Mouse (Mus musculus): ENCODE measurements around the gene Pik3ca. TPM values are rescaled to one million over a fixed set of nuclear protein-coding genes. Genes with fewer than 3 reads are reported as not detected.

Gene Pik3ca
- polyA plus RNA-seq, 1 experiment from 2014 or later, result 10.3 TPM

GRCm38 (mm10) chr3:32402990-32403885 lies 5.8 kb downstream of the Pik3ca start:
- Histone ChIP-seq H3K4me2 (replicated peaks) (no peak overlapping the region), H3K9me3 (replicated peaks) (no peaks in the 10 kb centered on the region), H3K27ac (replicated peaks) (no peak overlapping the region), H3K36me3 (no peaks in the 10 kb centered on the region), H3K4me1 (peaks cover 45% of the 10 kb centered on the region), H3K4me3 (replicated peaks) (no peak overlapping the region), H3K27me3 (no peaks in the 10 kb centered on the region), H3K9ac (no peak overlapping the region)
- ATAC-seq (ENCODE audit: insufficient number of reproducible peaks, low FRiP score, low TSS enrichment, low read depth), result no peak
- 62% methylated on average over 7 of the region's 7 CpGs for WGBS

DNA sequence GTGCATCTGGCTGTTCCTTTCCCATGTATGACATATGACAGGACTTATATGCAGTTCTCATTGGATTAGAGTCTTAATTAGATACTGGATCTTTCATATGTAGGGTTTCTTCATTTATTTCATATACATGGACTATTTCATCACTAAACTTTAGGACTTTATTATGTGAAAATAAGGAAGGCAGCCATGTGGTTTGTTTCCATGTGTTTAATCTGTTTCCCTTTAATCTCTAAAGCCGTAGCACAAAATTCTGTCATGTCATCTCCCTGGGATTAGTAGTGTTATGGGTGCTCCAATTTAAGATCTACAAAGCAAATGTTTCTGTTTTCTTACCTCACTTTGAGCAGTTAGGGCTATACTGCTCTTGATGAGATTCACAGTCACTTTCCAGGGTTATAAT lies 8.2 kb downstream of the Pik3ca start:
- Histone ChIP-seq H3K4me3 (replicated peaks) (no peak overlapping the region), H3K27ac (replicated peaks) (no peak overlapping the region), H3K9me3 (replicated peaks) (no peaks in the 10 kb centered on the region), H3K36me3 (no peaks in the 10 kb centered on the region; the same call in 1 of the 2 replicates), H3K27me3 (no peaks in the 10 kb centered on the region), H3K4me1 (peaks cover 28% of the 10 kb centered on the region), H3K4me2 (replicated peaks) (no peak overlapping the region), H3K9ac (no peak overlapping the region)
- WGBS, result 72% methylated on average over 1 of the region's 1 CpGs
- no peak for ATAC-seq (ENCODE audit: insufficient number of reproducible peaks, low FRiP score, low TSS enrichment, low read depth)

DNA sequence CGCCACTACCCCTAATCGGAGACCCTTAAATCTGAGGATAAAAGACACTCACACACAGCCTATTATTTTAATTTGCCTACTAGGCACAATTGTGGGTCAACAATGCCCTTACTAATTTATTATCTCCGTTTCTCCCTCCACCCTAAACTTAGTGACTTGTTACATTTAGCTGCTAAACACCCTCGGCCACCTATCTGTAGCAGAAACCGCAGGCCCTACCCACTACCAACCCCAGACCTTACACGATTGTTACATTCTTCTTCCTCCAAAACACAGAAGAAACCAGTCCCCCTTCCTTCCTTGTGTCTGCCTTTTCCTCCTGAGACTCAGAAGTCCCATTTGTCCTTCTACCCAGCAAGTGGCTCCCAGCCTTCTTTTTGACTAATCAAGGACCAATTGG lies 9.3 kb downstream of the Pik3ca start:
- H3K27me3 ChIP-seq, result no peaks in the 10 kb centered on the region
- H3K9me3 ChIP-seq (replicated peaks), result no peaks in the 10 kb centered on the region
- no peak overlapping the region for H3K4me3 ChIP-seq (replicated peaks)
- 86% methylated on average over 6 of the region's 6 CpGs for WGBS
- no peaks in the 10 kb centered on the region; the same call in 1 of the 2 replicates for H3K36me3 ChIP-seq
- H3K4me1 ChIP-seq, result peaks cover 25% of the 10 kb centered on the region
- no peak overlapping the region for H3K4me2 ChIP-seq (replicated peaks)
- ATAC-seq (ENCODE audit: insufficient number of reproducible peaks, low FRiP score, low TSS enrichment, low read depth), result no peak
- H3K9ac ChIP-seq, result no peak overlapping the region
- H3K27ac ChIP-seq (replicated peaks), result no peak overlapping the region

DNA sequence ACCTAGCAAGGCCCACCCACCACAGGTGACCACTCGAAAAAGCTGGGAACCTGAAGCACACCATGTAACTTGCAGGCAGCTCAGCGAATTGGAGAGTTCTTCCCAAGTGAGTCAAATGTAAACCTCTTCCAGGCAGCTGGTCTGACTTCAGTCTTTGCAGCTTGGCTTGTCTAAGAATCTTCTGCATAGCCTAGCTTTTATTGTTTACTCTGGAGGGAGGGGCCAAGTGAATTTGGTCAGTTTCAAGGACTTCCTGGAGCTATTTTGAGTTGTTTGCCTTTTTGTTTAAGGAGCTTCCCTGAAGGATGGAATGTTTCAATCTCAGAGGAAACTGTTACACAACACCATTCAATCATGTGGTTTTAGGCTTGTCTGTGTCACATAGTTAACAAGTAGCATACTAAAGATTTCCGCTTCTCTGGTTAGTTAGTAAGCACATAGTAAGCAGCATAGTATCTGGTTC lies 11.4 kb downstream of the Pik3ca start:
- Histone ChIP-seq H3K36me3 (no peaks in the 10 kb centered on the region; the same call in 1 of the 2 replicates), H3K4me3 (replicated peaks) (no peak overlapping the region), H3K4me2 (replicated peaks) (no peak overlapping the region), H3K27me3 (no peaks in the 10 kb centered on the region), H3K9me3 (replicated peaks) (no peaks in the 10 kb centered on the region), H3K4me1 (peaks cover 28% of the 10 kb centered on the region), H3K27ac (replicated peaks) (no peak overlapping the region), H3K9ac (no peak overlapping the region)
- WGBS, result 81% methylated on average over 3 of the region's 3 CpGs
- no peak for ATAC-seq (ENCODE audit: insufficient number of reproducible peaks, low FRiP score, low TSS enrichment, low read depth)

- H3K36me3 ChIP-seq, result no peaks in the 10 kb centered on the region; the same call in 1 of the 2 replicates
- no peak overlapping the region for H3K27ac ChIP-seq (replicated peaks)
- H3K9ac ChIP-seq, result no peak overlapping the region
- WGBS, result 53% methylated on average over 7 of the region's 7 CpGs
- no peaks in the 10 kb centered on the region for H3K9me3 ChIP-seq (replicated peaks)
- no peak for ATAC-seq (ENCODE audit: insufficient number of reproducible peaks, low FRiP score, low TSS enrichment, low read depth)
- H3K4me2 ChIP-seq (replicated peaks), result no peak overlapping the region
- H3K27me3 ChIP-seq, result no peaks in the 10 kb centered on the region
- no peak overlapping the region for H3K4me3 ChIP-seq (replicated peaks)
- H3K4me1 ChIP-seq, result peaks cover 44% of the 10 kb centered on the region
Measured at GRCm38 (mm10) chr3:32412502-32413044, 15.1 kb downstream of the Pik3ca start.

GRCm38 (mm10) chr3:32414381-32414780 lies 16.9 kb downstream of the Pik3ca start:
- H3K4me3 ChIP-seq (replicated peaks), result no peak overlapping the region
- H3K4me2 ChIP-seq (replicated peaks), result no peak overlapping the region
- ATAC-seq (ENCODE audit: insufficient number of reproducible peaks, low FRiP score, low TSS enrichment, low read depth), result no peak
- no peaks in the 10 kb centered on the region for H3K9me3 ChIP-seq (replicated peaks)
- no peak overlapping the region for H3K9ac ChIP-seq
- peaks cover 41% of the 10 kb centered on the region for H3K4me1 ChIP-seq
- 31% methylated on average over 4 of the region's 4 CpGs for WGBS
- H3K27me3 ChIP-seq, result no peaks in the 10 kb centered on the region
- no peak overlapping the region for H3K27ac ChIP-seq (replicated peaks)
- H3K36me3 ChIP-seq, result no peaks in the 10 kb centered on the region

DNA sequence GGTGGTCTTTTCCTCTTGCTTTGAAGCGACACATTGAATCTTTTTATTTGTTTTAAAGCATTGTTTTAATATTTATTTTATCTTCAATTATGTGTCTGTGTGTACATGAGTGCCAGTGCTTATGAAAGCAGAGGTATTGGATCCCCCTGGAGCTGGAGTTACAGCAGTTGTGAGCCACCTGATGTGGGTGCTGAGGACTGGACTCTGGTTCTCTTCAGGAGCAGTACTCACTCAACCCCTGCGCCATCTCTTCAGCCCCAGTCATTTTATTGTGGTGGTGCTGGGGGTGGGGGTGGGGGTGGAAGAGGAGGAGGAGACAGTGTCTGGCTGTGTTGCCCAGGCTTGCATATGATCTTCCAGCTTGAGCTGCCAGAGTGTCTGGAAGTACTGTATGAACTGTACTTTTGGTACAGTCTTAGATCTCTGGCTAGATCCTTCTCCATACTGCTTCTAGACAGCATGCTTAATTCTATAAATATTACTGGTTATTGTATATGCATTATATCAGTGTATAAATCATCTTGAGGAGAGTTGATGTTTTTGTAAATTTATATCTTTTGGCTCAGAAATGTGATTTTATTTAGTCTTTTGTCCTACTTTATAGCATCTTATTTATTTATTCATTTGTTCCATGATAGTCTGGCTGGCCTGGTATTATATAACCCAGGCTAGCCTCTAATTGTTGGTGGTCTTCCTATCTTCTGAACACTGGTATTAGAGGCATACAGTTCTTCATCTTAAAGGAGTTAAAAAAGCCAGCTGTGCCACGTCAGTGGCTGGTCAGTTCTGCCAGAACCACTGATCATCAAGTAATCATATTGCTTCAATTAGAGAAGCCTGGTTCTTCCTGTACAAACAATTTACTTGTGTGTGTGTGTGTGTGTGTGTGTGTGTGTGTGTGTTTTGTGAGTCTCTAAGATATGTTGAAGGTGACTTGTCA lies 18.2 kb downstream of the Pik3ca start:
- Histone ChIP-seq H3K36me3 (no peaks in the 10 kb centered on the region), H3K9me3 (replicated peaks) (no peaks in the 10 kb centered on the region), H3K27me3 (no peaks in the 10 kb centered on the region), H3K4me1 (peaks cover 41% of the 10 kb centered on the region), H3K27ac (replicated peaks) (no peak overlapping the region), H3K4me2 (replicated peaks) (no peak overlapping the region), H3K9ac (no peak overlapping the region), H3K4me3 (replicated peaks) (no peak overlapping the region)
- WGBS, result 53% methylated on average over 3 of the region's 3 CpGs
- no peak for ATAC-seq (ENCODE audit: insufficient number of reproducible peaks, low FRiP score, low TSS enrichment, low read depth)

DNA sequence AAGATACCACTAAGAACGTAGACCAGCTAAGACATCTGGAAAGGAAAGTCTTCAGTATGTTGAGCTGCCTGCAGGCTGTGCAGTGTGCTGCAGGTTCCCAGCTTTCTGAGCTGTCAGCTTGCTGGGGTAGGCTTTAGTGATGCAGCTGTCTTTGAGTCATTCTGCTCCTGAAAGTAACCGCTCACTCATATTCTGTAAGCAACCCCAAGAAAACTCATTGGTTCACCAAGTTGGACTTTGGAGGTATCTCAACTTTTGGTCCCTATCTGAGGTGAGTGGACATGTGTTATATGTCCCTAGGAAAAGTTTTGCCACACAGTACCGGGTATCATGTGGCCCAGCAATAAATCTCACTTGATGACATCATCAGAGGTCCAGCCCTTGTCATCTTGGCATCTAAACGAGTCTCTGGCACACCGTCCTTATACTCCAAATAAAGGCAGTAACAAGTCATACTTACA lies 20.3 kb downstream of the Pik3ca start:
- H3K27me3 ChIP-seq, result no peaks in the 10 kb centered on the region
- no peak overlapping the region for H3K4me2 ChIP-seq (replicated peaks)
- no peaks in the 10 kb centered on the region for H3K9me3 ChIP-seq (replicated peaks)
- no peak for ATAC-seq (ENCODE audit: insufficient number of reproducible peaks, low FRiP score, low TSS enrichment, low read depth)
- H3K36me3 ChIP-seq, result no peaks in the 10 kb centered on the region
- H3K9ac ChIP-seq, result no peak overlapping the region
- 70% methylated on average over 5 of the region's 5 CpGs for WGBS
- no peak overlapping the region for H3K27ac ChIP-seq (replicated peaks)
- H3K4me1 ChIP-seq, result peaks cover 32% of the 10 kb centered on the region
- H3K4me3 ChIP-seq (replicated peaks), result no peak overlapping the region

GRCm38 (mm10) chr3:32419866-32420265 lies 22.4 kb downstream of the Pik3ca start:
- no peaks in the 10 kb centered on the region for H3K36me3 ChIP-seq
- no peak for ATAC-seq (ENCODE audit: insufficient number of reproducible peaks, low FRiP score, low TSS enrichment, low read depth)
- H3K4me1 ChIP-seq, result peaks cover 16% of the 10 kb centered on the region
- H3K4me3 ChIP-seq (replicated peaks), result no peak overlapping the region
- no peak overlapping the region for H3K27ac ChIP-seq (replicated peaks)
- no peak overlapping the region for H3K4me2 ChIP-seq (replicated peaks)
- H3K9me3 ChIP-seq (replicated peaks), result no peaks in the 10 kb centered on the region
- 61% methylated on average over 2 of the region's 2 CpGs for WGBS
- no peak overlapping the region for H3K9ac ChIP-seq
- no peaks in the 10 kb centered on the region for H3K27me3 ChIP-seq

DNA sequence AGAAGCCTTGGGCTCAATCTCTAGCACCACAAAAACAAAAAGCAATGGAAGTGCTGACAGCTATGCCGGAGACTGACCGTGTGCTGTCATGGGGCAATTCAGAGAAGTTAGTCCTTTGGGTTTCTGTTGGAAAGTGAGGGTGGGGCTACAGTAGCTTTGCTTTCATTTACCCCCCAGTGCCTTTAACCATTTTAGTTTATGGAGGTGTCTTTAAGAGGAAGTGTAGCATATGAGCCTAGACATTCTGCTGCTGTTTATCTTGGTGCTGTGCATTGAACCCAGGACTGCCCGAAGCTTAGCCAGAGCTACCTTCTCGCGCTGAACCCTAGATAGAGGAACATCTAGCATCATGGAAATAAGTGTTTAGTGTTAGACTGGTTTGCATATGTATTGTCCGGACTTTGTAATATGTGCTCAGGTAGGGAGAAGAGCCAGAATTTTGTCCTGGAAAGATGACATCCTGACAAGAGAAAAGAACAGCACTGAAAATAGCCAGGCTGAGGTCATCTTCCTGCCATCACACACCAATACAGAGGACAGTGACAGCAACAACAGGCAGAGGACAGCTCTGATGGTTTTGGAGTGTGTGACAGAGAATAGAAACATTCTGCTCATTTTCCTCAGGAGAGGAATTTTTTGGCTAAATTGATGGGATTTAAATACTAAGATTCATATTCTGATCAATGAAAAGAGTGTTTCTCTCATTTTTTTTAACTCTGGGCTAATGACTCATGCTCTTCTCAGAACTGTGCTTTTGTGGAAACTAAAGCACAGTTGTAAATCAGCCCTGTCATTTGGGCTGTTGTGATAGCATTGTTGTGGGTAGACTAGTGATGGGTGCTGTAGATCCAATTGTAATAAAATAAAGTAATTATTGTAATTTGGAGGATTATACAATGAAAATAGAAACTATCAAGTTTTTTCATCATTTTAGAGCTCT lies 23.9 kb downstream of the Pik3ca start:
- Histone ChIP-seq H3K27me3 (no peaks in the 10 kb centered on the region), H3K36me3 (no peaks in the 10 kb centered on the region), H3K4me1 (peaks cover 5% of the 10 kb centered on the region), H3K4me2 (replicated peaks) (no peak overlapping the region), H3K27ac (replicated peaks) (no peak overlapping the region), H3K4me3 (replicated peaks) (no peak overlapping the region), H3K9me3 (replicated peaks) (no peaks in the 10 kb centered on the region), H3K9ac (no peak overlapping the region)
- WGBS, result 85% methylated on average over 6 of the region's 6 CpGs
- no peak for ATAC-seq (ENCODE audit: insufficient number of reproducible peaks, low FRiP score, low TSS enrichment, low read depth)
